Mouse (Mus musculus): ENCODE results near the gene Carmil3. TPM values are rescaled to one million over a fixed set of nuclear protein-coding genes. Genes with fewer than 3 reads are reported as not detected.

Gene Carmil3
- polyA plus RNA-seq (2014; fragmentation: Nextera tagmentation; extraction: Ambion mirVana): 28.5 and 46.2 TPM in 2 replicates

DNA sequence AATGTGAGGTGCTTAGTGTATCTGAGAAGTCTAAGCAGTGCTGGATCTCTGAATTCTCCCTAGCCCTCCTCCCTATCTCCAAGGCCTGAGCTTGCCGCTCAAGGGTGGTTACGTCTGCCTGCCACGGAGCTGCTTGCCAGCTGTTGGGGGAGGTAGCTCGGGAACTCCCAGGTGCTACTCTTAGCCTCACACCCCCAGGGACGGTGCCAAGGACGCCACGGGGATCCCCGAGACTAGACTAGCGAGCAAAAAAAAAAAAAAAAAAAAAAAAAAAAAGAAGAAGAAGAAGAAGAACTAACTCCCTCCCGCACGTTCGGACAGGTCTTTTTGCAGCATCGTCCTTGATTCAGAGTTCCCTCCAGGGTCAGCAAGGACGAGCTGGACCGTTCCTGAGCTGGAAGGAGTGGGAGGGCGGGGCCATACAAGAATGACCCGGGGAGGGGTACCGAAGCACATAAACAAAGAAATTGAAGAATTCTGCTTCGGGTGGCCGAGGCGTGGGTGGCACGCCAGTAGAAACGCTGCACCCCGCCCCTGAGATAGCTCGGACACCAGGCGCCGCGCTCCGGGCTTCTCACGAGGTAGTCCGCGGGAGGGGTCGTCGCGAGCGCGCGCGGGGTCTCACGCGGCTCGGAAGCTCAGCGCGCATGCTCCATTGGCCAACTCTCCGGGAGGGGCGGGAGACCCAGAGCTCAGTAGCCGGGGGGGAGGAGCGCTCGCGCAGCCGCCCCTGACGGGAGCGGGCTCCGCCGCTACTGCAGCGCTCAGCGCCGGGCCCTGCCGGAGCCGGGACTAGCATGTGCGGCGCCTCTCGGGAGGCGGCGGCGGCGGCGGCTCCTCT, at the start of gene Carmil3:
TSS of gene Carmil3 (plus strand) at position 291 of the 841 bp plus-strand sequence.
- peak; percentile 93 for ATAC-seq (ENCODE audit: low read depth)
- H3K27ac ChIP-seq (ENCODE audit: low read depth, low read length): peak within 1 kb of the TSS; percentile 93
- H3K9me3 ChIP-seq (ENCODE audit: control insufficient read depth, low read length): no peaks in the 10 kb centered on the region
- under 1% methylated on average over 64 of the region's 68 CpGs for WGBS
- peaks cover 3% of the 10 kb centered on the region; the same call in 1 of the 2 replicates for H3K4me1 ChIP-seq (ENCODE audit: control insufficient read depth, insufficient read depth, low read length)
- no peaks in the 10 kb centered on the region for H3K27me3 ChIP-seq (ENCODE audit: control insufficient read depth, insufficient read depth, low read length)
- H3K9ac ChIP-seq (replicated peaks; ENCODE audit: low read depth, low read length): peak within 1 kb of the TSS; percentile 82
- H3K4me3 ChIP-seq (ENCODE audit: low read depth, low read length): peak within 1 kb of the TSS; percentile 75
- peak within 1 kb of the TSS; percentile 67 for H3K4me2 ChIP-seq (ENCODE audit: low read depth, low read length)
- H3K36me3 ChIP-seq (ENCODE audit: control insufficient read depth, insufficient read depth, low read length): peaks cover 16% of the 10 kb centered on the region; the same call in 1 of the 2 replicates

DNA sequence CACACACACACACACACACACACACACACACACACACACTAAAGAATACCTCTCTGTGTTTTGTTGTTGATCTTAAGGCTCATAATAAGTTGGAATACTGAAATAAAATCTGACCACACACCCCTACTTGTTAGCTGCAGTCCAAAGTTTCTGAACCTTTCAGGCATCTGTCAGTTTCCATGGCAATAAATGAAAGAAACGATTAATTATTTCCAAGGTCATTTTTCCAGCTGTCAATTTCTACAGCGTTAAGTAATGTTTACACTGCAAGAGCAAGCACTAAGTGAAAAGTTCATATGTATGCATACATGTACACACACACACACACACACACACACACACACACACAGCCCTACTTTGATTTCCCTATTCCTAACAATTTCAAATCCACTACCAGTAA, 32.8 kb upstream of the Carmil3 start:
- Histone ChIP-seq H3K4me1 (ENCODE audit: control insufficient read depth, insufficient read depth, low read length) (no peaks in the 10 kb centered on the region), H3K9me3 (ENCODE audit: control insufficient read depth, low read length) (peaks cover 2% of the 10 kb centered on the region; the same call in 1 of the 2 replicates), H3K36me3 (ENCODE audit: control insufficient read depth, insufficient read depth, low read length) (no peaks in the 10 kb centered on the region), H3K4me2 (ENCODE audit: low read depth, low read length) (no peak overlapping the region), H3K4me3 (ENCODE audit: low read depth, low read length) (no peak overlapping the region), H3K9ac (replicated peaks; ENCODE audit: low read depth, low read length) (no peak overlapping the region), H3K27ac (ENCODE audit: low read depth, low read length) (no peak overlapping the region), H3K27me3 (ENCODE audit: control insufficient read depth, insufficient read depth, low read length) (no peaks in the 10 kb centered on the region)
- no peak for ATAC-seq (ENCODE audit: low read depth)
- WGBS: 68% methylated on average over 2 of the region's 2 CpGs

DNA sequence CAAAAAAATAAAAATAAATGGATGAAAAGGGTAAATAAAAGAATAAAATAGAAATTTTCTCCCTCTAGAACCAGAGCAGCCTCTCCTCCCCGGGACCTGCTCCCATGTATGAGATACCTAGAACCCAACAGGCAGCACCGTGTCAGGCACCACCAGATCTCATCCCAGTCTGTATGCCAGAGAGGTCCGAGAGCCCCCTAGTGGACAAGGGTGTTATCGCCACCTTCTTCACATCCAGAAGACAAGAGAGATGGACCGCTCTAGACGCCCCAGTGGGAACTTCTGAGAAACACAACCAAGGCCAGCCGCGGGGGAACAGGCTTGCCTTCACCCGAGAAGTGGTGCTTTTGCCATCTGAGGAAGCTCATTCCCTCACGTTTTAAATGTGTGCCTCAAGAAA, 32.2 kb upstream of the Carmil3 start:
- H3K27me3 ChIP-seq (ENCODE audit: control insufficient read depth, insufficient read depth, low read length): no peaks in the 10 kb centered on the region
- 21% methylated on average over 10 of the region's 10 CpGs for WGBS
- no peak overlapping the region for H3K9ac ChIP-seq (replicated peaks; ENCODE audit: low read depth, low read length)
- H3K4me2 ChIP-seq (ENCODE audit: low read depth, low read length): no peak overlapping the region
- H3K27ac ChIP-seq (ENCODE audit: low read depth, low read length): no peak overlapping the region
- no peaks in the 10 kb centered on the region for H3K4me1 ChIP-seq (ENCODE audit: control insufficient read depth, insufficient read depth, low read length)
- peaks cover 2% of the 10 kb centered on the region; the same call in 1 of the 2 replicates for H3K9me3 ChIP-seq (ENCODE audit: control insufficient read depth, low read length)
- H3K36me3 ChIP-seq (ENCODE audit: control insufficient read depth, insufficient read depth, low read length): no peaks in the 10 kb centered on the region
- H3K4me3 ChIP-seq (ENCODE audit: low read depth, low read length): no peak overlapping the region
- peak; percentile 38; the same call in 1 of the 2 replicates for ATAC-seq (ENCODE audit: low read depth)

DNA sequence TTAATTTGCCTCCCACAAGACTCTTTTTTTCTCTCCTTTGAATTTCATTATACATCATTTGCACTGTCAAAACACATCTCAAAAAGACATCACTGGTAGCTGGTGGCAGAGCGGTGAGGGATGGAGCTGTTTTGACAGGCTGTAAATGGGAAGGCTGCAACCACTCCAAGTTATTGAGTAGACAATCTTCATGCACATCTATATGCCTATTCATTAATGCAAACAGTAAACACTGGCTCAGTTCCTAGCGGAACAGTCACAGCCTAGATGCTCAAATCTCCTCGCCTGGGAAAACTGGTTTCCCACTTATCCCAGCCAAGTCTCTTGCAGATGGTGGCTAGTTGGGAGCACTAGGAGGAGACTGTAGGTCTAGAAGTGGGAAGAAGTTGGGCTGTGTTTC, 31.7 kb upstream of the Carmil3 start:
- Histone ChIP-seq H3K4me1 (ENCODE audit: control insufficient read depth, insufficient read depth, low read length) (no peaks in the 10 kb centered on the region), H3K9ac (replicated peaks; ENCODE audit: low read depth, low read length) (no peak overlapping the region), H3K27ac (ENCODE audit: low read depth, low read length) (no peak overlapping the region), H3K4me2 (ENCODE audit: low read depth, low read length) (no peak overlapping the region), H3K9me3 (ENCODE audit: control insufficient read depth, low read length) (peaks cover 2% of the 10 kb centered on the region; the same call in 1 of the 2 replicates), H3K4me3 (ENCODE audit: low read depth, low read length) (no peak overlapping the region), H3K36me3 (ENCODE audit: control insufficient read depth, insufficient read depth, low read length) (no peaks in the 10 kb centered on the region), H3K27me3 (ENCODE audit: control insufficient read depth, insufficient read depth, low read length) (no peaks in the 10 kb centered on the region)
- 91% methylated on average over 3 of the region's 3 CpGs for WGBS
- no peak for ATAC-seq (ENCODE audit: low read depth)

DNA sequence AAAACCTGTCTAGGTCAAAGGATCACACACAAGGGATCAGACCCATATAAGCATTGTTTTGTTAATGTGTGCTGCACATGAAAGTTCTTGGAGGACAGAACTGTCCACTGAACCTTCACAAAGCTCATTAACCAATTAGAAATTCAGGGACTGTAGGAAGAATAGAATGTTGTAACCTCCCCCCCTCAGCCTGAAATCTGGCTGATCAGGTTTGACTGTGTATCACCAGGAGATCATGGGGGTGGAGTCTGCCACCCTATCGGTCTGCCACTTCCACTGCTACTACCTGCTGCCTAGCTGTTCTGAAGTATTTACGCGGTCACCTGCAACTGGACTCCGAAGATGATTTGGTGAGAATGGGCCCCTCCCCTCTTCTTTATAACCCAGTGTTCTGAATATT, 30.7 kb upstream of the Carmil3 start:
- 72% methylated on average over 4 of the region's 4 CpGs for WGBS
- Histone ChIP-seq H3K4me3 (ENCODE audit: low read depth, low read length) (no peak overlapping the region), H3K27me3 (ENCODE audit: control insufficient read depth, insufficient read depth, low read length) (no peaks in the 10 kb centered on the region), H3K36me3 (ENCODE audit: control insufficient read depth, insufficient read depth, low read length) (no peaks in the 10 kb centered on the region), H3K4me2 (ENCODE audit: low read depth, low read length) (no peak overlapping the region), H3K4me1 (ENCODE audit: control insufficient read depth, insufficient read depth, low read length) (no peaks in the 10 kb centered on the region), H3K27ac (ENCODE audit: low read depth, low read length) (no peak overlapping the region), H3K9ac (replicated peaks; ENCODE audit: low read depth, low read length) (no peak overlapping the region), H3K9me3 (ENCODE audit: control insufficient read depth, low read length) (peaks cover 2% of the 10 kb centered on the region; the same call in 1 of the 2 replicates)
- no peak for ATAC-seq (ENCODE audit: low read depth)

DNA sequence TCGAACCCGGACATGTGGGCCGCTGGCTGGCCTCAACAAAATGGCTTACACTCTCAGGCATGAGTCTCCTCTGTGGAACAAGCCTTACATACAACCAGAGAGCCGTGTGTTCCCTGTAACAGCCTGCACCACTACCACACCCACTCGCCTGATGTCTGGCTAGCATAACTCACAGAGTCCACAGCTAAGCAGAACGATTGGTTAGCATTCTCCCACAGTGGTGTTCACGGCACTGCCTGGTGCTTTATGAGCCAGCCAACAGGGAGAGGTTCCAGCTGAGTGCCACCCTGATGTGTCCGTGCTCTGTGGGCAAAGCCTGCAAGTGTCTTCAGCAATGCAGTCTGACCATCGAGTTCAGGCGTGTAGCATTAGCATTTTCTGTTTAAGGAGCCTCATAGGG, 30.2 kb upstream of the Carmil3 start:
- peaks cover 2% of the 10 kb centered on the region; the same call in 1 of the 2 replicates for H3K9me3 ChIP-seq (ENCODE audit: control insufficient read depth, low read length)
- H3K36me3 ChIP-seq (ENCODE audit: control insufficient read depth, insufficient read depth, low read length): no peaks in the 10 kb centered on the region
- no peak overlapping the region for H3K9ac ChIP-seq (replicated peaks; ENCODE audit: low read depth, low read length)
- 79% methylated on average over 10 of the region's 10 CpGs for WGBS
- H3K4me2 ChIP-seq (ENCODE audit: low read depth, low read length): no peak overlapping the region
- H3K4me3 ChIP-seq (ENCODE audit: low read depth, low read length): no peak overlapping the region
- H3K4me1 ChIP-seq (ENCODE audit: control insufficient read depth, insufficient read depth, low read length): no peaks in the 10 kb centered on the region
- no peak overlapping the region for H3K27ac ChIP-seq (ENCODE audit: low read depth, low read length)
- no peak for ATAC-seq (ENCODE audit: low read depth)
- H3K27me3 ChIP-seq (ENCODE audit: control insufficient read depth, insufficient read depth, low read length): no peaks in the 10 kb centered on the region

DNA sequence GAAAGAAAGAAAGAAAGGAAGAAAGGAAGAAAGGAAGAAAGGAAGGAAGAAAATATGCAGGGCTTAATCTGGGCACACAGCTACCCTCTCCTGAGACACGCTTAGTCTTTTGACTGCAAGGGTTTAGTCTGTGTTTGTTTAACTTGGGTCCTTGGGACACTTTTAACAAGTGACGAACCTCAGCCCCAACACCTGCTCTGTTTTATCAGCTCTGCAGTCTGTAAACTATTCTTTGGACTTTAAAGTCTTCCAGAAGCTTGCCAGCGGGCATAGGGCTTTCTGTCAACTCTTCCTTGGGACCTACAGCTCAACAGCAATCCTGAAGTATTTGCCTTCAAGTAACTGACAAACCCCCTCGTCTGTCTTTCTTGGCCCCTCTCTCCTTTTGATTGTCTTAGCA, 28.7 kb upstream of the Carmil3 start:
- WGBS: 72% methylated on average over 4 of the region's 4 CpGs
- Histone ChIP-seq H3K9me3 (ENCODE audit: control insufficient read depth, low read length) (no peaks in the 10 kb centered on the region), H3K4me3 (ENCODE audit: low read depth, low read length) (no peak overlapping the region), H3K36me3 (ENCODE audit: control insufficient read depth, insufficient read depth, low read length) (no peaks in the 10 kb centered on the region), H3K27ac (ENCODE audit: low read depth, low read length) (no peak overlapping the region), H3K4me1 (ENCODE audit: control insufficient read depth, insufficient read depth, low read length) (no peaks in the 10 kb centered on the region), H3K9ac (replicated peaks; ENCODE audit: low read depth, low read length) (no peak overlapping the region), H3K4me2 (ENCODE audit: low read depth, low read length) (no peak overlapping the region), H3K27me3 (ENCODE audit: control insufficient read depth, insufficient read depth, low read length) (no peaks in the 10 kb centered on the region)
- ATAC-seq (ENCODE audit: low read depth): no peak

DNA sequence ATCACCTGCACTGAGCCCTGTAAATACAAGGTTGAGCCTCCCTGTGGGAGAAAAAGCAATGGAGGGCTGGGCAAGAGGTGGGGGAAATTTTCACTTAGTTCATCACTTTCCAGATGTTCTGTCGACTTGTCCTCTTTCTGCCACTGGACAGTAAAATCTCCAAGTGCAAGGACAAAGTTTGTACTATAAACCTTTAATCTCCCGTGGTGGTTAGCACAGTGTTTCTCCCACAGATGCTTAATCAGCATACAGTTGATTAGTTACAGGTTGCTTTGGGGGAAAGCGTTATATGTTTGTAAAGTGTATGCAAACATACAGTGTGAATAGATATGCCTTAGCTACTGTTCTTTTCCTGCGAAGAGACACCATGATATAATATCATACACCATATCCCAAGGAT, 24.0 kb upstream of the Carmil3 start:
- WGBS: 82% methylated on average over 4 of the region's 4 CpGs
- Histone ChIP-seq H3K4me1 (ENCODE audit: control insufficient read depth, insufficient read depth, low read length) (no peaks in the 10 kb centered on the region), H3K27me3 (ENCODE audit: control insufficient read depth, insufficient read depth, low read length) (no peaks in the 10 kb centered on the region)

DNA sequence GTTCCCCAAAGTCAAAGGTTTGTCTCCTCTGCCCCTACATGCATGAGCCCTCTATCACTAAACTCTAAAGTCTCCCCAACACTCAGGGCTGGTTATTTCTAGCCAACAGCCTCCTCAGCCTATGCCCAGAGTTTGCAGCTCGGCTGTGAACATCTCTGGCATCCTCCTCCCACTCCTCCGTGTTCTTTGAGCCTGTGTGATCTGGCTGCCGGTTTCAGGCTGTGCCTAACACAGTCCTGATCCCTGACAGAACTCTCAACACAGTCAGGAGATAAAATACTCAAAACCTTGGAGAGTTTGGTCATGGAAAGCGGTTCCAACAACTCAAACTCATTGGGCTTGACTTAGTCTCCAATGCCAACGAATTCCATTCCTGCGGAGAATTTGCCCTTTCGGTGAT, 23.3 kb upstream of the Carmil3 start:
- WGBS: 81% methylated on average over 7 of the region's 7 CpGs
- H3K36me3 ChIP-seq (ENCODE audit: control insufficient read depth, insufficient read depth, low read length): no peaks in the 10 kb centered on the region
- no peak overlapping the region for H3K4me3 ChIP-seq (ENCODE audit: low read depth, low read length)
- no peaks in the 10 kb centered on the region for H3K4me1 ChIP-seq (ENCODE audit: control insufficient read depth, insufficient read depth, low read length)
- no peaks in the 10 kb centered on the region for H3K27me3 ChIP-seq (ENCODE audit: control insufficient read depth, insufficient read depth, low read length)
- no peak for ATAC-seq (ENCODE audit: low read depth)
- H3K9me3 ChIP-seq (ENCODE audit: control insufficient read depth, low read length): no peaks in the 10 kb centered on the region
- no peak overlapping the region for H3K27ac ChIP-seq (ENCODE audit: low read depth, low read length)
- no peak overlapping the region for H3K4me2 ChIP-seq (ENCODE audit: low read depth, low read length)
- no peak overlapping the region for H3K9ac ChIP-seq (replicated peaks; ENCODE audit: low read depth, low read length)

More for the DNA sequence above, 24.0 kb upstream of the Carmil3 start:
- Histone ChIP-seq H3K4me2 (ENCODE audit: low read depth, low read length) (no peak overlapping the region), H3K9me3 (ENCODE audit: control insufficient read depth, low read length) (no peaks in the 10 kb centered on the region), H3K36me3 (ENCODE audit: control insufficient read depth, insufficient read depth, low read length) (no peaks in the 10 kb centered on the region), H3K27ac (ENCODE audit: low read depth, low read length) (no peak overlapping the region), H3K4me3 (ENCODE audit: low read depth, low read length) (no peak overlapping the region), H3K9ac (replicated peaks; ENCODE audit: low read depth, low read length) (no peak overlapping the region)
- no peak for ATAC-seq (ENCODE audit: low read depth)

Data from neural tube, embryonic 14.5 days (tissue).